Mouse (Mus musculus) neural tube, postnatal 0 days (tissue): ENCODE measurements around the gene Stac3. TPM values are rescaled to one million over a fixed set of nuclear protein-coding genes. Genes with fewer than 3 reads are reported as not detected.

ENCODE experiments used
- polyA plus RNA-seq: library from polyadenylated mRNA; unstranded; fragments of >200 nt; fragmentation: Nextera tagmentation; extraction: Ambion mirVana; gene quantifications from 2 replicates; pipeline ENCODE4 v1.2.1, GENCODE M21; 2015

Gene Stac3
- polyA plus RNA-seq, result 0.76 and 1.5 TPM in 2 replicates

DNA sequence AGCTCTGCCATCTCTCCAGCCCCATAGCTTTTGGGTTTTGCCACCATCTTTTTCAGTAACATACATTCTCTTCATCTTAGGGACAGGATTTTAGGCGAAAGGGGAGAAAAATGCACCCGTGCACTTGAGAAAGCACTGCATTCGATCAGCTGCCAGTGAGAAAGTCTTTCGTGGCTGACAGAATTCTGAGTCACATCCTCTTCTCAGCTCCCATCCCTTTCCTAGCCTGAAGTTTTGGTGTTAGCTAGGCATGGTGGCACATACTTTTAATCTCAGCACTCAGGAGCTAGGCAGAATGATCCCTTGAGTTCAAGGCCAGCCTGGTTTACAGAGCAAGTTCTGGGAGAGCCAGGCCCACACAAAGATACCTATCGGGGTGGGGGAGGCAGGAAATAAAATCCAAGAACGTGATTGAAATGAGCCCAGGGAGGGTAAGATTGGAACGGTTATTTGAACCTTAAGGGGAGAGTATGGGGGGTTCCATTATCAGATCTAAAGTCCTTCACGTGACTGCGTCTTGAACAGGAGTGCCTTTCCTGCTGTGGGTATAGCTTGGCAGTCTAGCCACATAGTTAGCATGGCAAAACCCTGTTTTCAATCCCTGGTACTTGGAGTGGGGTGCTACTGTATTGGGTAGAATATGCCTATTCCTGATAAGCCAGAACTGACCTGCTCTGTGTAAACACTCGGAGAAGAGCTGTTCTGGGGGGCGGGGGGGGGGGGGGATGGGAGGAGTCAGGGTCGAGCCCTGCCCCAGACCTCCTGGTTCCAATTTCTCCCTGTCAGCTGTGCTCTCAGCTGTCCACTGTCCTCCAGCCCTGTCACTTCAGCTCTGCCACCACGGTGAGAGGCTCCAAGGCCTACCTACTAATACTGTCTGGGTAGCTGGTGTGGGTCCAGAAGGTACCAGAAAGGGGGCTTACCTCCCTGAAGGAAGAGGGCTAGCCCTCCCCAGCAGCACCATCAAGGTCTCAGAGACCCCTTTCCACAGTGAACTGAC, at the start of gene Stac3:
TSS of gene Stac3 (plus strand) at position 793 of the 1,000 bp plus-strand sequence.

GRCm38 (mm10) chr10:127514764-127515163, 13.3 kb downstream of the Stac3 start, which contains the start of gene Ndufa4l2:
Gene Ndufa4l2, plus strand, starts transcription at chr10:127514967.

DNA sequence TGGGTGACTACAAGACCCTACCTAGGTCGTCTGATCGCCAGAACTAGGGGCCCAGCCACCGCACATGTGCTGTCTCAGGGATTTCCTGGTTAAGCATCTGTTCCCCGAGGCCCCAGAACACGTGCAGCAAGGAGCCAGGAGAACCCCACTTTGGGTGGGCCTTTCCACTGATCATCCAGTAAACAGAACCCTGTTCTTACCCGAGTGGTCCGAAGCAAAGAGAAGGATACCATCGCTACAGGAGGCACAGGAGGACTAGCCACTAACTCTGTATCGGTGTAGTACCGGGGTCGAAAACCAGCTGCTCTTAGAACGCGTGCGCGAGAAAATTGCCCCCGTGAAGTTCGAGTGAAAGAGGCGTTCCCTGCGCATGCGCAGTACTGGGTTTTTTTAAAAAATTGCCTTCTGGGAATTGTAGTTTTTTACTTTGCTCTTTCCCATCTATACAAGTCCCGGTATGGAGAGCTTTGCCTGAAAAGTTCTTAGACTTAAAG, 20.6 kb downstream of the Stac3 start, which contains the start of gene Shmt2:
TSS of gene Shmt2 (minus strand) at position 357 of the 494 bp plus-strand sequence.

DNA sequence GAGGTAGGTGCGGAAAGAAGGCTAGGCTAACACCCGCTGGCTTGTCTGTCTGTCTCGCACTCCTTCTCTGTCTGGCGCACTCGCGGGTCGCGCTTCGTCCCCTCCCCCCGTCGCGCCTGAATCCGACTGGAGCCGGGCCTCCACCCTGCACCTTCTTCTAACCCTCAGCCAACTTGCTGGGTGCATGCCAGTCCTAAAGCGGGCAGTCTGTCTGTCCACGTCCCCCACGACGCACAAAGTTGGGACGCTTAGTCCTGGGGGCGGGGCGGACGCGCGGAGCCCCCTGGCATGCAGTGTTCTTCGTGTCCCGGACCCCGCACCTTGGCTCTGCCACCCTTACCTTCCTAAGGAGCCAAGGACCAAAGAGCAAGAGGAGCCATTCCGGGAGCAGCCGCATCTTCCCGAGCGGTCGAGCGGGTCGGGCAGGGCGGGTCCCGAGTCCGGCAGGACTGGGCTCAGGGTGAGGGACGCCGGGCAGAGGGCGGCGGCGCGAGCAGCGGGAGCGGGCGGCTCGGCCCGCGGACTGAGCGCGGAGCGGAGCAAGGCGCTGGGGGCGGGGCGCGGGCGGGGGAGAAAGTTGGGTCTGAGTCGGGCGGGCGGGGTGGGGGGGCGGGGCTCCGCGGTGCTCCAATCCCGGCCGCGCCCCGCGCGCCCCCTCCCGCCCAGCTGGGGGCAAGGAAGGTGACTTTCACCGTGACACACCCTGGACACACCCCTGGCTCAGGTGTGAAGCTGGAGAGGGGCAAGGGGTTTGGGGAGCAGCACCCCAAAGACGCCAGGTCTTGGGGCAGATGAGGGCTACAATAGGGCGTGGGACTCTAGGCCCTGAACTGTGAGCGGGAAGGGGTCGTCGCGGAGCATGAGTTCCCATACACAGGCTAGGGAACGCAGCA, 32.8 kb downstream of the Stac3 start, which contains the start of gene Nxph4:
TSS of gene Nxph4 (minus strand) at position 524 of the 893 bp plus-strand sequence.

Other genes starting within 250 kb of the Stac3 start
- gene Kif5a, start 238.3 kb upstream of the Stac3 start, polyA plus RNA-seq, result 102 and 109 TPM in 2 replicates
- 294 and 319 TPM in 2 replicates for gene Dctn2, start 235.3 kb upstream of the Stac3 start, polyA plus RNA-seq
- gene Mbd6, start 212.7 kb upstream of the Stac3 start, polyA plus RNA-seq, result 9.4 and 12.3 TPM in 2 replicates
- 85.2 and 93.5 TPM in 2 replicates for gene Mars, start 189.9 kb upstream of the Stac3 start, polyA plus RNA-seq
- 1.5 and 1.7 TPM in 2 replicates for gene Arhgap9, start 179.7 kb upstream of the Stac3 start, polyA plus RNA-seq
- gene Gli1, start 159.7 kb upstream of the Stac3 start, polyA plus RNA-seq, result 1.3 and 1.8 TPM in 2 replicates
- gene Inhbe, start 147.3 kb upstream of the Stac3 start, polyA plus RNA-seq, result 0.04 and 0.05 TPM in 2 replicates
- not detected in 2 replicates for gene Inhbc, start 131.3 kb upstream of the Stac3 start, polyA plus RNA-seq
- gene R3hdm2, start 121.4 kb upstream of the Stac3 start, polyA plus RNA-seq, result 40.8 and 50.2 TPM in 2 replicates
- 13.7 and 15.6 TPM in 2 replicates for gene Ndufa4l2, start 13.3 kb downstream of the Stac3 start, polyA plus RNA-seq
- gene Shmt2, start 20.8 kb downstream of the Stac3 start, polyA plus RNA-seq, result 41.3 and 47.0 TPM in 2 replicates
- 92.7 and 112 TPM in 2 replicates for gene Nxph4, start 32.9 kb downstream of the Stac3 start, polyA plus RNA-seq
- 85.8 and 109 TPM in 2 replicates for gene Lrp1, start 119.5 kb downstream of the Stac3 start, polyA plus RNA-seq
- 4.7 and 4.8 TPM in 2 replicates for gene Stat6, start 141.3 kb downstream of the Stac3 start, polyA plus RNA-seq
- gene Nemp1, start 165.2 kb downstream of the Stac3 start, polyA plus RNA-seq, result 2.5 and 3.2 TPM in 2 replicates
- 2.9 and 3.3 TPM in 2 replicates for gene Nab2, start 166.9 kb downstream of the Stac3 start, polyA plus RNA-seq
- gene Myo1a, start 203.5 kb downstream of the Stac3 start, polyA plus RNA-seq, result 0.55 and 1.2 TPM in 2 replicates
- 7.0 and 8.1 TPM in 2 replicates for gene Tac2, start 222.8 kb downstream of the Stac3 start, polyA plus RNA-seq
- gene Zbtb39, start 237.9 kb downstream of the Stac3 start, polyA plus RNA-seq, result 2.1 and 2.7 TPM in 2 replicates